Mouse (Mus musculus) E14TG2a.4 (cell line): ENCODE results near the gene Ankrd54.

ENCODE experiments used
- CTCF ChIP-seq: conservative IDR thresholded peaks from 2 replicates; pipeline ENCODE4 v1.5.1; 2014; ENCODE audit warnings: low read length
- NANOG ChIP-seq: IDR thresholded peaks from 2 replicates; pipeline ENCODE4 v1.6.1; 2014; ENCODE audit warnings: borderline replicate concordance, low read length, mixed read lengths
- POU5F1 ChIP-seq: IDR thresholded peaks from 2 replicates; pipeline ENCODE4 v1.6.1; 2014; ENCODE audit warnings: low read length, borderline replicate concordance

- TF ChIP-seq CTCF (no peak), NANOG (no peak), POU5F1 (no peak)
These were observed 47.8 kb upstream of the Ankrd54 start for GRCm38 (mm10) chr15:79110528-79110927.
